Mouse (Mus musculus): Measurements from ENCODE around the gene Iqcj.
"Not testable (repeated sequence)": the region's sequence is repeated elsewhere in the genome, so short reads cannot be mapped to it uniquely, and the experiment has no call there.

Gene Iqcj

DNA sequence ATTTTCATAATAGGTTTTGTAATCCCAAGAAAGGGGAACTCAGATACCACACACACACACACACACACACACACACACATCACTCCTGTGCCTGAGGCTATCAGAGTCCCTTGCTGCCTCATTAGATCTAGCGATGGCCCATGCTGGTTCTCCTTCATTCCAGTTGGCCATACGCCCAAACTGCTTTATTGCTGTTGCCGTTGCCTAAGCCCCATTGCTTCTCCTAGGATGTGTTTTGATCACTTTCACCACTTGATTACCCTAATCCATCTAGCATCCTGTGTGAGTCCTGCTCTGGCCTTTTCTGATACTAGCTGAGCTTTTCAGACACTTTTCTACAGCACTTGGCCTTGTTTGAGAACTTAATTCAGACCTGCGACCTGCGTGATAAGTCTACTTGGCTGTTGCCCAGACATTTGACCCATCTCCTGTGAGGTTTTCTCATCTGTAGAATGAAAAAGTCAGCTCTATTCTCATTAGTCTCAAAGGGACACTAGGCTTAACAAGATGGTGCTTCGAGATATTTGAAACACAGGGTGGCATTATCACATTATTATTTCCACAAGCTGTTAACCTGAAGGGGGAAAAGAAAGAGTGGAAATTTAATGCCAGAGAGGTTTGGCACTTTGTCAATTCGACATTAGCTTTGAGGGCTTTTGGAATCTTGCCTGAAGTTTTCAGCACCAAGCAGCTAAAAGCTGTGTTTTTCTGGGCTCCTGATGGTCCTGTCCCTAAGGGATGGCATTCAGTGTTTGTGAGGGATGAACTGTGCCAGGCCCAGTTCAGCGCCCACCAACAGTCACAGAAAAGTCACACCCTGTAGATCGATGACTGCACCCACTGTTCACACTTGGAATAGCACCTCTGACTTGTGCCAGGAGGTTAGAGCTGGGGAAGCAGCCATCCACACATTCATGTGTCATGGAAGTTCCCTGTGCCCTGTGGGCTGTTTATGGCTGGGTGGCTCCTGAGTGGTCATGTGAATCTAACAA is 179.7 kb downstream of the Iqcj start:
- no peak for DNase-seq (ENCODE audit: extremely low spot score, low spot score)

DNA sequence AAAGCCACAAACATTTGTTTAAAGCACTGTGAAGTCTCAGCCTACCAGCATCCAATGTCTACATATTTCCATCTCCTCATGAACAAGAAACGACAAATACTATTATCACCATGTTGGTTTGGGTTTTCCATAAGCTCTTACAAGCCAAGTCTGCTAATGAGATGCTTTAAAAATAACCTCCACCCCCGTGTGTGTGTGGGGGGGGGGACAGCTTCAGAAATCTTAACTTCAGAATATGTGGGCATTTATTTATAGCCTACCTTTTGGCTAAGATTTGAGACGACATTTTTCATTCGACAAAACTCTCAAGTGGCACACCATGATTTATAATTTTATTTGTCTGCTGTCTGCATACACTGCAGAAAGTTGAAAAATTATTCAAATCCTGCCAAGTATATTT is 185.4 kb downstream of the Iqcj start:
- no peak for DNase-seq (ENCODE audit: extremely low spot score, low spot score)

DNA sequence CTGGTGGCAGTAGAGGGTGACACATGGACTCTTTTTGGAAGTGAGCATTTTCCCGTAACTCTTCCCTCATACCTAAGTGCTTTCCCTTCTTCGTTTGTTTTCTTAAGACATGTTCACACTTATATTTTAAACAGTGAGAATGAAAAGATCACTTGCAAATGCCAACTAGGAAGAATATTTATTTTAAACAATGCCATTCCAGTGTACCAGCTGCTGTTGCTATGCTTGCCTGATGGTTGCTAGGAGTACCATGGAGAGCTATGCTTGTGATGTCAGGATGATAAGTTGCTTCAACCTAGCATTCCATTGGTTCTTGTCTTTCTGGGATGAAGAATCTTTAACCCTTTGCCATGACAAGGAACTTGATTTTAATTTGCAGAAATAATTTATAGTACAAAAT is 193.0 kb downstream of the Iqcj start:
- no peak for DNase-seq (ENCODE audit: extremely low spot score, low spot score)

DNA sequence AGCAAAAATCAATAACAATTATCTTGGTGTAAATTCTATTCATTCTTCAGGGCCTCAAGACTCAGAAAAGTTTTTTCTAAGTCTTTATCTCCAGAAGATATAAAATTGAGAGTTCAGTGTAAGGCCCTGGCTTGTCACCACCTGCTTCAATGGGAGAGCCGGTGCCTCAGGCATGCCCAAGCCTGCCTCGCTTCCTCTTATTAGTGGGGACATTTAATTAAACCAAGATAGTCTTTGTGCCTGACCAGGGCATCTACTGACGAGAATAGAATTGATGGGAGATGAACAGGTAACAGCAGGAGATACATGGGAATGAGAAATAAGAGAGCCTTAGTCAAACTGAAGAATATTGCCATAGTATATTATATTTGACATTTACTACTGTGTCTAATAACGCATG is 200.1 kb downstream of the Iqcj start:
- no peak for DNase-seq (ENCODE audit: extremely low spot score, low spot score)

DNA sequence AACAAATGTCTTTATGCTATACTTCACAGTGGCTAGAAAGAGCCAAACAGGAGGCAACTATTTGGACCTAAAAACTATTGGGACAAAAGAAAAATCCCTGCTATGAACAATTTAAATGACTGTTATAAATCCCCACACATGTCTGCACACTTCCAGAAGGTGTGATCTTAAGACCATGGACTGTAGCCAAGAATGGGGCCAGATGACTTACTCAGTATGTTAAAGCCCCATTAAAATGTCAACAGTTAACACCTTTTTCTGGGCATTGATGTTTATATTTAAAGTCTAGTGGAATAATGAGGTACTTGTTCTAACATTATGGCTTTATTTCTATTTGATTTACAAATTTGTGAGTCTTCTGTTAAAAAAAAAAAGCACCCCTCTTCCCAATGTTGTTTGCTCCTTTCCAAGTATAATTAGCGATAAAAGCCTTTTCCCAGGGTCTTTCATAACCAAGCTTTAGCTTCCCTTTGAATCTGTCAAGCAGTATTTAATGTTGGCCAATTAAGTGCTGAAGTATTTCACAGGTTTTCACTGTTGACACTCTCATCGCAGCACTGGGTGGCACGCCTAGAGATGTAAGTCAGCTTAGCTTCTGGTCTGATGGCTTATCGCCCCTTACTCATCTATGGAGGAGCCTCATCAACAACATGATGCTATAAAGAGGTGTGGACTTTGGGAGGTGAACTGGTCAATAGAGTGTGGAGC is 204.9 kb downstream of the Iqcj start:
- DNase-seq (ENCODE audit: extremely low spot score, low spot score): no peak

DNA sequence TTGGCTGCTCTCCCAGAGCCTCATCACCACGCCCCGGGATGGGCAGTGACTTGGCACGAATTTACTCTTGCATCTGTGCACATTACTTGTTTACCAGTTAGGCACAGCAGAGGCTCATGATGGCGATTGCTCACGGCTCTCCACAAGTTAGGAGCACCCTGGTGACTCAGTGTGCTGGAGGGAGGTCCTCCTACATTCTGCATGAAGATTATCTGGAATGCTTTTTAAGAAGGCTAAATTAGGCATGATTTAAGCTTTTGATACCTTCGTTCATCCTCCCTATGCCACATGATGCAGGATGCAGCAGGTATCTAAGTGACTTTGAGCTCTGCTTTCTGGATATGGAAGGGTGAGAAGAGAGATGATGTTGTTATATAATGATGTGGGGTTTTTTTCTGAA is 207.5 kb downstream of the Iqcj start:
- not testable (repeated sequence) for DNase-seq (ENCODE audit: extremely low spot score, low spot score)

DNA sequence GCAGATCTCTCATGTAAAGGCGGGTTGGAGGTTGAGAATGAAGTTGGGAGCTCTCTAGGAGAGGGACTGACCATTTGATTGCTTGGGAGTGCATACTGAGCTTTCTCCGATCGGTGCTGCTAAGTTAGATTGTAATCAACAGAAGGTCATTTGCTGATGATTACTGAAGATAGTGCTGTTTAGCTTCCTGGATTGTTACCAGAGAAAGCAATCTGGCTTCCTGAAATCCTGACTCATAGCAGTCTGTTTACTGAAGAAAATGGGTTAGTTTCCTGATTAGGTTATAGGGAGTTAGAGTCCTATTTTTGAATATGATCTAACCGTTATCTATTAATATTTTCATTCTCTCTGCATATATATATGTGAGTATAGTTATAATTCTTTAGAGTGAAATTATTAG is 209.3 kb downstream of the Iqcj start:
- no peak for DNase-seq (ENCODE audit: extremely low spot score, low spot score)

DNA sequence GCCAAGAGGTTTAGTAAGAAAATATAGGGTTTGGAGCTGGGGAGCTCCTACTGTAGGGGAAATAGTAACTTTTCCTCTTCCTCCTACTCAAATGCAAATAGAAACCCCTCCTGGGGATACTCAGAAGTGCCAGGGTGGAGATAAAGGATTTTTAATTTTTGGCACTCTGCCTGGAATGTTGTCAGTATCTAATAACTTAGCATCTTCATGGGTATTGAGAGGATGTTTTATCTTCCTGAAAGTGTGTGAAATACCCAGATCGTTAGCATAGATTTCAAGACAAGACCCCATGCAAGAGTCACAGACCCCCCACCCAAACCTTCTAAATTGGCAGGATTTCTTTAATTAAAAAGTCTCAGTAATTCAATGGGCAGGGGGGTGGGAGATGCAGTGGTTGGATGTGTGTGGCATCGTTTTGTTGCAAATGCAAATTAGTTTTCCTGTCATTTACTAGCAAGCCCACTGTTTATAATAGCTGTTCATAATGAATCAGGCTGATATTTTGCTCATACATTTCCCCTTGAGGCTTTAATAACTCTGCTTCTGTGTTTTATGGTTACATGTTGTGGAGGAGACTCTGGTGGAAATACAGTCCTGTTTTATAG is 213.2 kb downstream of the Iqcj start:
- no peak for DNase-seq (ENCODE audit: extremely low spot score, low spot score)

Data from neural tube, embryonic 10.5 days (tissue).